ENCODE assay signal across 25 mouse cellular contexts in genomic region chr3:89553946-89554345, GRCm38 (mm10). TPM values are rescaled to one million over a fixed set of nuclear protein-coding genes. Genes with fewer than 3 reads are reported as not detected.
DNase-seq lines count a peak whose midpoint lies in the region; ATAC-seq and TF ChIP-seq lines count a peak whose summit lies in the region.
"Had no signal": no experiment of that assay in that cellular context is flagged by ENCODE, and none has a peak within 500 bp of the region (broad histone marks: within the 10 kb centered on the region; RNA-seq: fewer than 3 reads in every experiment).

No protein-coding gene starts in this region.

- TF ChIP-seq POLR2A in CH12.LX (IDR thresholded peaks at IDR 0.05; ENCODE audit: low read depth, low read length): no peak
- TF ChIP-seq POLR2A in MEL (IDR thresholded peaks at IDR 0.05; ENCODE audit: control insufficient read depth in 1 of 2, insufficient read depth in 1 of 2, low read depth in 1 of 2, low read length in 2 of 2, poor library complexity in 1 of 2): no peak

- TF ChIP-seq EP300 in CH12.LX (IDR thresholded peaks at IDR 0.05; ENCODE audit: low read length): no peak
- TF ChIP-seq EP300 in MEL (IDR thresholded peaks at IDR 0.05; ENCODE audit: low read depth in 1 of 2, low read length in 2 of 2): no peak

- H3K4me2 ChIP-seq in CH12.LX (ENCODE audit: insufficient read depth, low read depth, poor library complexity, severe bottlenecking): peak overlapping the region; percentile 51; the same call in 1 of the 2 replicates
- no peak overlapping the region for H3K4me2 ChIP-seq in liver, embryonic 13.5 days
- H3K4me2 ChIP-seq: heart, embryonic 12.5 days; heart, embryonic 15.5 days; hindbrain, embryonic 13.5 days; intestine, embryonic 15.5 days had no signal

- no peak overlapping the region for H3K9ac ChIP-seq in CH12.LX (ENCODE audit: insufficient read depth, low read depth)
- H3K9ac ChIP-seq in MEL (ENCODE audit: control insufficient read depth, low read depth, low read length, poor library complexity, severe bottlenecking): no peak overlapping the region
- no peak overlapping the region for H3K9ac ChIP-seq in liver, embryonic 13.5 days
- H3K9ac ChIP-seq: heart, embryonic 12.5 days; heart, embryonic 15.5 days; hindbrain, embryonic 13.5 days; intestine, embryonic 15.5 days had no signal

- 53% methylated on average over 4 of the region's 4 CpGs for WGBS in liver, embryonic 13.5 days (ENCODE audit: insufficient replicate concordance)
- WGBS in forebrain, embryonic 10.5 days: 82% methylated on average over 4 of the region's 4 CpGs
- WGBS in midbrain, embryonic 10.5 days: 79% methylated on average over 4 of the region's 4 CpGs

- in situ Hi-C loops in CH12.LX (cut with MboI; ENCODE audit: low pct_ligation_motif_present, low pct_unique_long_range_greater_than_20kb, low sequenced_read_pairs): no loop called here

- H3K27me3 ChIP-seq in CH12.LX (replicated peaks) (no peaks in the 10 kb centered on the region), MEL (ENCODE audit: control insufficient read depth in 1 of 2, insufficient read depth in 2 of 2, low read length in 2 of 2) (peaks cover 0 to 4% of the 10 kb centered on the region in 2 experiments; a peak in 1 of 4 replicates)
- peaks cover 6% of the 10 kb centered on the region; the same call in 1 of the 2 replicates for H3K27me3 ChIP-seq in liver, embryonic 13.5 days
- peaks cover 4% of the 10 kb centered on the region; the same call in 1 of the 2 replicates for H3K27me3 ChIP-seq in forebrain, embryonic 10.5 days (ENCODE audit: poor library complexity, severe bottlenecking)
- H3K27me3 ChIP-seq in midbrain, embryonic 10.5 days (ENCODE audit: low read depth, poor library complexity, severe bottlenecking): no peaks in the 10 kb centered on the region
- H3K27me3 ChIP-seq: heart, embryonic 15.5 days; intestine, embryonic 15.5 days had no signal

- H3K4me1 ChIP-seq in CH12.LX (ENCODE audit: control insufficient read depth in 1 of 2, insufficient read depth in 2 of 2) (peaks cover 5 to 40% of the 10 kb centered on the region in 2 experiments), MEL (ENCODE audit: control insufficient read depth in 1 of 2, insufficient read depth in 2 of 2, low read length in 2 of 2) (peaks cover 0 to 17% of the 10 kb centered on the region in 2 experiments; a peak in 2 of 4 replicates)
- peaks cover 14% of the 10 kb centered on the region; the same call in 1 of the 2 replicates for H3K4me1 ChIP-seq in liver, embryonic 13.5 days (replicated peaks)
- H3K4me1 ChIP-seq in forebrain, embryonic 10.5 days: peaks cover 13% of the 10 kb centered on the region
- H3K4me1 ChIP-seq in midbrain, embryonic 10.5 days: peaks cover 4% of the 10 kb centered on the region; the same call in 1 of the 2 replicates
- H3K4me1 ChIP-seq: heart, embryonic 12.5 days; heart, embryonic 15.5 days had no signal

- no peak for ATAC-seq in liver, embryonic 13.5 days (ENCODE audit: low read depth)
- ATAC-seq: activated CD4-positive, CD25-positive, alpha-beta regulatory T cell, adult 4 months; forebrain, embryonic 14.5 days; hindbrain, embryonic 16.5 days; intestine, embryonic 15.5 days; Patski had no signal

- H3K27ac ChIP-seq in CH12.LX (ENCODE audit: insufficient read depth, low read depth) (no peak overlapping the region), MEL (ENCODE audit: control insufficient read depth, low read depth, low read length) (no peak overlapping the region)
- H3K27ac ChIP-seq in liver, embryonic 13.5 days: no peak overlapping the region
- H3K27ac ChIP-seq in forebrain, embryonic 10.5 days: no peak overlapping the region
- H3K27ac ChIP-seq in midbrain, embryonic 10.5 days (replicated peaks): no peak overlapping the region
- H3K27ac ChIP-seq: heart, embryonic 15.5 days; hindbrain, embryonic 10.5 days; hindbrain, embryonic 13.5 days; intestine, embryonic 15.5 days had no signal

- DNase-seq in A20 (ENCODE audit: low read depth, low spot score) (peak; percentile 29), CH12.LX (ENCODE audit: extremely low read depth) (peak; percentile 67), MEL (ENCODE audit: low read depth, low spot score) (peak; percentile 46)
- peak; percentile 5 for DNase-seq in liver, embryonic 13.5 days
- DNase-seq in forebrain, embryonic 10.5 days (ENCODE audit: extremely low spot score, low spot score): no peak
- no peak for DNase-seq in midbrain, embryonic 10.5 days (ENCODE audit: low spot score)
- DNase-seq: adrenal gland, adult 8-10 months; adrenal gland, postnatal 25 days; cerebellum, adult 2 months; cerebellum, adult 9-11 months; cerebellum, postnatal 25 days; gastrocnemius, postnatal 25 days; heart, postnatal 10 days; heart, postnatal 36 days; kidney, adult 11 months had no signal

- H3K79me2 ChIP-seq in CH12.LX (replicated peaks; ENCODE audit: control insufficient read depth, extremely low read depth, insufficient read depth, poor library complexity, severe bottlenecking) (no peaks in the 10 kb centered on the region), MEL (ENCODE audit: control insufficient read depth, insufficient read depth, low read length, poor library complexity) (no peaks in the 10 kb centered on the region)

- TF ChIP-seq CTCF in CH12.LX (conservative IDR thresholded peaks at IDR 0.05 in 1 of 2, IDR thresholded peaks at IDR 0.05 in 1 of 2; ENCODE audit: low read depth in 2 of 2, low read length in 2 of 2) (no peak), MEL (IDR thresholded peaks at IDR 0.05 in 2 of 3, conservative IDR thresholded peaks at IDR 0.05 in 1 of 3; ENCODE audit: control insufficient read depth in 1 of 3, insufficient read depth in 1 of 3, low read depth in 2 of 3, low read length in 3 of 3, poor library complexity in 1 of 3, severe bottlenecking in 1 of 3) (no peak)

- TF ChIP-seq RAD21 in CH12.LX (IDR thresholded peaks at IDR 0.05; ENCODE audit: low read depth, low read length) (no peak), MEL (IDR thresholded peaks at IDR 0.05; ENCODE audit: low read depth, low read length) (no peak)

- H3K36me3 ChIP-seq in CH12.LX (replicated peaks in 1 of 2; ENCODE audit: control insufficient read depth in 1 of 2, insufficient read depth in 1 of 2, low read length in 1 of 2) (no peaks in the 10 kb centered on the region), MEL (ENCODE audit: control insufficient read depth in 1 of 2, insufficient read depth in 2 of 2, low read length in 2 of 2) (peaks cover 0 to 5% of the 10 kb centered on the region in 2 experiments; a peak in 2 of 4 replicates)
- no peaks in the 10 kb centered on the region for H3K36me3 ChIP-seq in liver, embryonic 13.5 days
- H3K36me3 ChIP-seq in forebrain, embryonic 10.5 days (replicated peaks): no peaks in the 10 kb centered on the region
- H3K36me3 ChIP-seq in midbrain, embryonic 10.5 days: no peaks in the 10 kb centered on the region
- H3K36me3 ChIP-seq: heart, embryonic 12.5 days; heart, embryonic 15.5 days; hindbrain, embryonic 10.5 days; hindbrain, embryonic 13.5 days; intestine, embryonic 15.5 days had no signal

- H3K4me3 ChIP-seq in CH12.LX (replicated peaks in 1 of 3; ENCODE audit: low read depth in 2 of 3, low read length in 2 of 3, poor library complexity in 1 of 3): peak overlapping the region in 1 of 3 experiments; percentile 3
- H3K4me3 ChIP-seq in MEL (ENCODE audit: control insufficient read depth in 1 of 2, insufficient read depth in 1 of 2, low read depth in 2 of 2, low read length in 2 of 2): no peak overlapping the region
- H3K4me3 ChIP-seq in liver, embryonic 13.5 days (replicated peaks): no peak overlapping the region
- H3K4me3 ChIP-seq in forebrain, embryonic 10.5 days: no peak overlapping the region
- H3K4me3 ChIP-seq in midbrain, embryonic 10.5 days: no peak overlapping the region
- H3K4me3 ChIP-seq: heart, embryonic 12.5 days; heart, embryonic 15.5 days; hindbrain, embryonic 10.5 days; hindbrain, embryonic 13.5 days; intestine, embryonic 15.5 days had no signal

- no peaks in the 10 kb centered on the region for H3K9me3 ChIP-seq in CH12.LX (replicated peaks; ENCODE audit: low read length)
- no peaks in the 10 kb centered on the region for H3K9me3 ChIP-seq in MEL (replicated peaks; ENCODE audit: insufficient read depth, low read length)
- H3K9me3 ChIP-seq in liver, embryonic 13.5 days (replicated peaks): no peaks in the 10 kb centered on the region
- H3K9me3 ChIP-seq in forebrain, embryonic 10.5 days: no peaks in the 10 kb centered on the region
- no peaks in the 10 kb centered on the region for H3K9me3 ChIP-seq in midbrain, embryonic 10.5 days (replicated peaks)
- H3K9me3 ChIP-seq: heart, embryonic 15.5 days; hindbrain, embryonic 13.5 days had no signal

- dilution Hi-C loops in CH12.LX (cut with MboI; ENCODE audit: extremely low pct_ligation_motif_present, extremely low pct_unique_long_range_greater_than_20kb, low sequenced_read_pairs): no loop called here

TF ChIP-seq in CH12.LX, 34 proteins besides CTCF, POLR2A, EP300 and RAD21:
- TF ChIP-seq ELF1 (IDR thresholded peaks at IDR 0.05; ENCODE audit: low read depth, low read length): 0 out of 2 replicates have a peak, but pooled peaks have one; percentile 12
- no peak for TF ChIP-seq JUND (conservative IDR thresholded peaks at IDR 0.05; ENCODE audit: low read depth, low read length)
TF ChIP-seq in CH12.LX: peak in this region for 1.

TF ChIP-seq in MEL, 35 proteins besides CTCF, POLR2A, EP300 and RAD21:
- TF ChIP-seq ZMIZ1 (IDR thresholded peaks at IDR 0.05; ENCODE audit: low read depth, low read length) (no peak), MAZ (IDR thresholded peaks at IDR 0.05; ENCODE audit: low read depth, low read length) (no peak)

RNA-seq across cellular contexts. Expression of gene Kcnn3, which starts 34.0 kb away (rescaled TPM):
- total RNA-seq in CH12.LX (2012; rRNA removed): not detected in 2 replicates
- not detected in 2 replicates for total RNA-seq in CH12.LX (2014; rRNA removed)
- 0.06 TPM in 1 of 2 replicates, not detected in the other for polyA plus RNA-seq in CH12.LX (2012; ENCODE audit: insufficient read length, low read depth)
- total RNA-seq in MEL (2012; rRNA removed): not detected in 2 replicates
- under 1 TPM in 1 of 2 experiments, not detected in 1; 0.04 TPM for polyA plus RNA-seq in MEL (2012; ENCODE audit: insufficient read depth in 1 of 2, insufficient read length in 2 of 2, low read depth in 1 of 2, low replicate concordance in 2 of 2, missing spikeins in 1 of 2)
- polyA plus RNA-seq in liver, embryonic 13.5 days (2015; fragmentation: Nextera tagmentation; extraction: Ambion mirVana): 0.03 and 0.05 TPM in 2 replicates
- 0.81 and 0.92 TPM in 2 replicates for polyA plus RNA-seq in forebrain, embryonic 10.5 days (2016; fragmentation: Nextera tagmentation; extraction: Ambion mirVana)
- polyA plus RNA-seq in midbrain, embryonic 10.5 days (2016; fragmentation: Nextera tagmentation; extraction: Ambion mirVana): 0.68 and 1.1 TPM in 2 replicates
- total RNA-seq: common myeloid progenitor, adult 5-6 weeks had no signal
- polyA plus RNA-seq: activated CD4-positive, CD25-positive, alpha-beta regulatory T cell, adult 4 months had no signal

Comparison
In these comparisons a context has a peak if more than half of its experiments do, and no peak if none do; other contexts are left out.
1. DNase-seq: peak in A20 (single experiment), CH12.LX (single experiment), MEL (single experiment) and liver, embryonic 13.5 days (single experiment); none in forebrain, embryonic 10.5 days (single experiment) and midbrain, embryonic 10.5 days (single experiment).